Mouse (Mus musculus): ENCODE data around the gene Prnd. TPM values are rescaled to one million over a fixed set of nuclear protein-coding genes. Genes with fewer than 3 reads are reported as not detected.

Gene Prnd
- polyA plus RNA-seq, 1 experiment from 2014 or later, result 5.5 TPM

- peaks cover 8% of the 10 kb centered on the region; the same call in 1 of the 2 replicates for H3K4me1 ChIP-seq (replicated peaks)
- no peak for DNase-seq (ENCODE audit: low spot score)
- 91% methylated on average over 8 of the region's 8 CpGs for WGBS
Measured at GRCm38 (mm10) chr2:131945225-131945624, 5.4 kb upstream of the Prnd start.

GRCm38 (mm10) chr2:131945765-131946164, 4.9 kb upstream of the Prnd start:
- Histone ChIP-seq H3K4me1 (replicated peaks) (peaks cover 13% of the 10 kb centered on the region), H3K27me3 (ENCODE audit: insufficient read depth, poor library complexity, severe bottlenecking) (peaks cover 14% of the 10 kb centered on the region), H3K27ac (no peak overlapping the region), H3K36me3 (no peaks in the 10 kb centered on the region), H3K9me3 (no peaks in the 10 kb centered on the region), H3K4me3 (no peak overlapping the region)
- no peak for DNase-seq (ENCODE audit: low spot score)
- WGBS, result 87% methylated on average over 6 of the region's 6 CpGs

More at GRCm38 (mm10) chr2:131945225-131945624, 5.4 kb upstream of the Prnd start:
- H3K27ac ChIP-seq, result no peak overlapping the region
- H3K4me3 ChIP-seq, result no peak overlapping the region
- peaks cover 9% of the 10 kb centered on the region; the same call in 1 of the 2 replicates for H3K27me3 ChIP-seq (ENCODE audit: insufficient read depth, poor library complexity, severe bottlenecking)
- no peaks in the 10 kb centered on the region for H3K36me3 ChIP-seq
- no peaks in the 10 kb centered on the region for H3K9me3 ChIP-seq

GRCm38 (mm10) chr2:131946351-131946750, 4.3 kb upstream of the Prnd start:
- WGBS, result 90% methylated on average over 16 of the region's 16 CpGs

GRCm38 (mm10) chr2:131948156-131948555, 2.5 kb upstream of the Prnd start:
- no peak for DNase-seq (ENCODE audit: low spot score)
- Histone ChIP-seq H3K27ac (no peak overlapping the region), H3K9me3 (no peaks in the 10 kb centered on the region), H3K4me1 (replicated peaks) (peaks cover 21% of the 10 kb centered on the region), H3K36me3 (no peaks in the 10 kb centered on the region), H3K4me3 (no peak overlapping the region), H3K27me3 (ENCODE audit: insufficient read depth, poor library complexity, severe bottlenecking) (peaks cover 37% of the 10 kb centered on the region)
- WGBS, result 81% methylated on average over 3 of the region's 3 CpGs

More at GRCm38 (mm10) chr2:131946351-131946750, 4.3 kb upstream of the Prnd start:
- no peak for DNase-seq (ENCODE audit: low spot score)
- Histone ChIP-seq H3K27me3 (ENCODE audit: insufficient read depth, poor library complexity, severe bottlenecking) (peaks cover 19% of the 10 kb centered on the region), H3K9me3 (no peaks in the 10 kb centered on the region), H3K27ac (no peak overlapping the region), H3K4me1 (replicated peaks) (peaks cover 14% of the 10 kb centered on the region), H3K36me3 (no peaks in the 10 kb centered on the region), H3K4me3 (no peak overlapping the region)

- no peak overlapping the region for H3K27ac ChIP-seq
- no peaks in the 10 kb centered on the region for H3K36me3 ChIP-seq
- H3K4me3 ChIP-seq, result no peak overlapping the region
- DNase-seq (ENCODE audit: low spot score), result no peak
- H3K4me1 ChIP-seq (replicated peaks), result peaks cover 27% of the 10 kb centered on the region
- H3K9me3 ChIP-seq, result no peaks in the 10 kb centered on the region
- 77% methylated on average over 11 of the region's 11 CpGs for WGBS
- H3K27me3 ChIP-seq (ENCODE audit: insufficient read depth, poor library complexity, severe bottlenecking), result peaks cover 46% of the 10 kb centered on the region
Measured at GRCm38 (mm10) chr2:131948916-131949639, 1.6 kb upstream of the Prnd start.

- WGBS, result 50% methylated on average over 9 of the region's 9 CpGs
- H3K36me3 ChIP-seq, result no peaks in the 10 kb centered on the region
- no peak overlapping the region for H3K27ac ChIP-seq
- H3K27me3 ChIP-seq (ENCODE audit: insufficient read depth, poor library complexity, severe bottlenecking), result peaks cover 55% of the 10 kb centered on the region
- peak; percentile 43 for DNase-seq (ENCODE audit: low spot score)
- peaks cover 30% of the 10 kb centered on the region for H3K4me1 ChIP-seq (replicated peaks)
- no peak overlapping the region for H3K4me3 ChIP-seq
- H3K9me3 ChIP-seq, result no peaks in the 10 kb centered on the region
Measured at GRCm38 (mm10) chr2:131949767-131950597, 679 bp upstream of the Prnd start.

GRCm38 (mm10) chr2:131952456-131952855, 1.8 kb downstream of the Prnd start:
- 61% methylated on average over 2 of the region's 2 CpGs for WGBS
- DNase-seq (ENCODE audit: low spot score), result no peak
- Histone ChIP-seq H3K4me3 (no peak overlapping the region), H3K4me1 (replicated peaks) (peaks cover 36% of the 10 kb centered on the region), H3K9me3 (no peaks in the 10 kb centered on the region), H3K27ac (no peak overlapping the region), H3K36me3 (no peaks in the 10 kb centered on the region), H3K27me3 (ENCODE audit: insufficient read depth, poor library complexity, severe bottlenecking) (peaks cover 66% of the 10 kb centered on the region)

GRCm38 (mm10) chr2:131952961-131953538, 2.4 kb downstream of the Prnd start:
- Histone ChIP-seq H3K36me3 (no peaks in the 10 kb centered on the region), H3K27ac (no peak overlapping the region), H3K9me3 (no peaks in the 10 kb centered on the region), H3K4me1 (replicated peaks) (peaks cover 32% of the 10 kb centered on the region), H3K27me3 (ENCODE audit: insufficient read depth, poor library complexity, severe bottlenecking) (peaks cover 66% of the 10 kb centered on the region), H3K4me3 (peak overlapping the region; percentile 38)
- 14% methylated on average over 29 of the region's 29 CpGs for WGBS
- DNase-seq (ENCODE audit: low spot score), result peak; percentile 30

- H3K4me3 ChIP-seq, result peak overlapping the region; percentile 38; the same call in 1 of the 2 replicates
- H3K27ac ChIP-seq, result no peak overlapping the region
- H3K27me3 ChIP-seq (ENCODE audit: insufficient read depth, poor library complexity, severe bottlenecking), result peaks cover 66% of the 10 kb centered on the region
- H3K36me3 ChIP-seq, result no peaks in the 10 kb centered on the region
- peaks cover 28% of the 10 kb centered on the region for H3K4me1 ChIP-seq (replicated peaks)
- 92% methylated on average over 4 of the region's 4 CpGs for WGBS
- H3K9me3 ChIP-seq, result no peaks in the 10 kb centered on the region
- DNase-seq (ENCODE audit: low spot score), result no peak
Measured at GRCm38 (mm10) chr2:131953711-131954110, 3.0 kb downstream of the Prnd start.

GRCm38 (mm10) chr2:131954835-131955234, 4.2 kb downstream of the Prnd start:
- Histone ChIP-seq H3K27me3 (ENCODE audit: insufficient read depth, poor library complexity, severe bottlenecking) (peaks cover 61% of the 10 kb centered on the region), H3K4me1 (replicated peaks) (peaks cover 28% of the 10 kb centered on the region), H3K27ac (no peak overlapping the region), H3K9me3 (no peaks in the 10 kb centered on the region), H3K36me3 (no peaks in the 10 kb centered on the region), H3K4me3 (peak overlapping the region; percentile 50)
- no peak for DNase-seq (ENCODE audit: low spot score)
- WGBS, result 62% methylated on average over 9 of the region's 9 CpGs

GRCm38 (mm10) chr2:131955264-131955663, 4.6 kb downstream of the Prnd start:
- peaks cover 57% of the 10 kb centered on the region for H3K27me3 ChIP-seq (ENCODE audit: insufficient read depth, poor library complexity, severe bottlenecking)
- H3K36me3 ChIP-seq, result no peaks in the 10 kb centered on the region
- H3K27ac ChIP-seq, result no peak overlapping the region
- no peaks in the 10 kb centered on the region for H3K9me3 ChIP-seq
- H3K4me1 ChIP-seq (replicated peaks), result peaks cover 28% of the 10 kb centered on the region
- WGBS, result 5% methylated on average over 17 of the region's 17 CpGs
- H3K4me3 ChIP-seq, result peak overlapping the region; percentile 50
- DNase-seq (ENCODE audit: low spot score), result peak; percentile 38

GRCm38 (mm10) chr2:131956336-131957256, 5.9 kb downstream of the Prnd start:
- H3K9me3 ChIP-seq, result no peaks in the 10 kb centered on the region
- no peak overlapping the region for H3K27ac ChIP-seq
- peaks cover 45% of the 10 kb centered on the region for H3K27me3 ChIP-seq (ENCODE audit: insufficient read depth, poor library complexity, severe bottlenecking)
- DNase-seq (ENCODE audit: low spot score), result no peak
- H3K36me3 ChIP-seq, result no peaks in the 10 kb centered on the region
- no peak overlapping the region for H3K4me3 ChIP-seq
- 86% methylated on average over 7 of the region's 7 CpGs for WGBS
- peaks cover 22% of the 10 kb centered on the region for H3K4me1 ChIP-seq (replicated peaks)
